Mouse (Mus musculus) forebrain, embryonic 11.5 days (tissue): ENCODE measurements around the gene Zfp598. TPM values are rescaled to one million over a fixed set of nuclear protein-coding genes. Genes with fewer than 3 reads are reported as not detected.

Experiments used
- polyA plus RNA-seq: library from polyadenylated mRNA; unstranded; fragments of >200 nt; fragmentation: Nextera tagmentation; extraction: Ambion mirVana; gene quantifications from 2 replicates; pipeline ENCODE4 v1.2.1, GENCODE M21; 2014

Gene Zfp598
- polyA plus RNA-seq, 1 experiment from 2014 or later: 37.6 TPM

Other genes starting within 250 kb of the Zfp598 start
- gene Eci1, start 243.0 kb upstream of the Zfp598 start, polyA plus RNA-seq: 59.7 and 68.7 TPM in 2 replicates
- 2.7 and 3.3 TPM in 2 replicates for gene Dnase1l2, start 226.6 kb upstream of the Zfp598 start, polyA plus RNA-seq
- 28.8 and 31.4 TPM in 2 replicates for gene E4f1, start 199.4 kb upstream of the Zfp598 start, polyA plus RNA-seq
- gene Pgp, start 199.3 kb upstream of the Zfp598 start, polyA plus RNA-seq: 72.1 and 73.4 TPM in 2 replicates
- 0.41 and 0.44 TPM in 2 replicates for gene Bricd5, start 195.8 kb upstream of the Zfp598 start, polyA plus RNA-seq
- gene Mlst8, start 190.6 kb upstream of the Zfp598 start, polyA plus RNA-seq: 33.8 and 34.0 TPM in 2 replicates
- 8.0 and 9.3 TPM in 2 replicates for gene Caskin1, start 181.1 kb upstream of the Zfp598 start, polyA plus RNA-seq
- gene Traf7, start 141.7 kb upstream of the Zfp598 start, polyA plus RNA-seq: 113 and 123 TPM in 2 replicates
- 1.8 and 2.7 TPM in 2 replicates for gene Rab26, start 135.5 kb upstream of the Zfp598 start, polyA plus RNA-seq
- gene Pkd1, start 119.9 kb upstream of the Zfp598 start, polyA plus RNA-seq: 19.0 and 23.9 TPM in 2 replicates
- 77.6 and 87.4 TPM in 2 replicates for gene Tsc2, start 37.1 kb upstream of the Zfp598 start, polyA plus RNA-seq
- 20.0 TPM in 2 replicates for gene Nthl1, start 37.0 kb upstream of the Zfp598 start, polyA plus RNA-seq
- gene Slc9a3r2, start 19.4 kb upstream of the Zfp598 start, polyA plus RNA-seq: 26.8 and 32.3 TPM in 2 replicates
- 0.32 TPM in 1 of 2 replicates, not detected in the other for gene Npw, start 11.2 kb upstream of the Zfp598 start, polyA plus RNA-seq
- 14.0 and 17.0 TPM in 2 replicates for gene Syngr3, start 20.3 kb downstream of the Zfp598 start, polyA plus RNA-seq
- 54.9 and 55.4 TPM in 2 replicates for gene Gfer, start 26.5 kb downstream of the Zfp598 start, polyA plus RNA-seq
- 1.7 and 1.9 TPM in 2 replicates for gene Noxo1, start 26.5 kb downstream of the Zfp598 start, polyA plus RNA-seq
- 111 and 127 TPM in 2 replicates for gene Tbl3, start 38.0 kb downstream of the Zfp598 start, polyA plus RNA-seq
- 0.36 and 0.81 TPM in 2 replicates for gene Rnf151, start 48.4 kb downstream of the Zfp598 start, polyA plus RNA-seq
- gene Rps2, start 48.4 kb downstream of the Zfp598 start, polyA plus RNA-seq: 1,407 and 1,469 TPM in 2 replicates
- 189 and 195 TPM in 2 replicates for gene Ndufb10, start 54.8 kb downstream of the Zfp598 start, polyA plus RNA-seq
- not detected in 2 replicates for gene Rpl3l, start 58.1 kb downstream of the Zfp598 start, polyA plus RNA-seq
- 21.3 and 21.6 TPM in 2 replicates for gene Msrb1, start 67.0 kb downstream of the Zfp598 start, polyA plus RNA-seq
- gene Hs3st6, start 83.3 kb downstream of the Zfp598 start, polyA plus RNA-seq: 0.21 and 0.51 TPM in 2 replicates
- not detected in 2 replicates for gene Meiob, start 134.6 kb downstream of the Zfp598 start, polyA plus RNA-seq
- 25.4 and 26.7 TPM in 2 replicates for gene Hagh, start 170.5 kb downstream of the Zfp598 start, polyA plus RNA-seq
- gene Fahd1, start 180.7 kb downstream of the Zfp598 start, polyA plus RNA-seq: 18.2 and 19.3 TPM in 2 replicates
- gene Igfals, start 196.3 kb downstream of the Zfp598 start, polyA plus RNA-seq: not detected in 2 replicates
- gene Nubp2, start 216.7 kb downstream of the Zfp598 start, polyA plus RNA-seq: 71.9 and 82.0 TPM in 2 replicates
- gene Spsb3, start 217.0 kb downstream of the Zfp598 start, polyA plus RNA-seq: 44.7 and 47.3 TPM in 2 replicates
- gene Eme2, start 225.4 kb downstream of the Zfp598 start, polyA plus RNA-seq: 29.1 and 31.2 TPM in 2 replicates
- 76.9 and 81.8 TPM in 2 replicates for gene Mrps34, start 225.4 kb downstream of the Zfp598 start, polyA plus RNA-seq
- gene Nme3, start 226.8 kb downstream of the Zfp598 start, polyA plus RNA-seq: 47.8 and 60.8 TPM in 2 replicates